Mouse (Mus musculus) MEL (cell line): ENCODE data around the gene Eif4e2. TPM values are rescaled to one million over a fixed set of nuclear protein-coding genes. Genes with fewer than 3 reads are reported as not detected.

ENCODE experiments used
- DNase-seq: peaks from one replicate; pipeline ENCODE4 v3.0.0; 2011; ENCODE audit warnings: low read depth, low spot score
- H3K27ac ChIP-seq: 2 replicates; pipeline ENCODE4 v1.5.1; 2012; ENCODE audit warnings: low read depth, mild to moderate bottlenecking, control low read depth, low read length, moderate library complexity; ENCODE audit not compliant: control insufficient read depth
- H3K27me3 ChIP-seq, 2 experiments: fragments of 150-350 bp in 1 of 2; sonication (generic) in 1 of 2; 2 replicates each; pipeline ENCODE4 v1.6.1; 2012; ENCODE audit warnings: low read length in 2 of 2, mild to moderate bottlenecking in 2 of 2, improper control_type of control experiment in 1 of 2, moderate library complexity in 1 of 2; ENCODE audit not compliant: insufficient read depth in 2 of 2, control insufficient read depth in 1 of 2
- H3K36me3 ChIP-seq, 2 experiments: 2 replicates each; pipeline ENCODE4 v1.6.1; 2012 to 2014; ENCODE audit warnings: low read length in 2 of 2, improper control_type of control experiment in 1 of 2, inconsistent platforms in 1 of 2, mild to moderate bottlenecking in 1 of 2; ENCODE audit not compliant: insufficient read depth in 2 of 2, control insufficient read depth in 1 of 2
- H3K4me1 ChIP-seq, 2 experiments: fragments of 150-350 bp in 1 of 2; sonication (generic) in 1 of 2; 2 replicates each; pipeline ENCODE4 v1.6.1; 2012; ENCODE audit warnings: low read length in 2 of 2, improper control_type of control experiment in 1 of 2, mild to moderate bottlenecking in 1 of 2; ENCODE audit not compliant: insufficient read depth in 2 of 2, control insufficient read depth in 1 of 2
- H3K4me3 ChIP-seq, 2 experiments: fragments of 150-350 bp in 1 of 2; sonication (generic) in 1 of 2; 2 replicates each; pipeline ENCODE4 v1.5.1; 2012; ENCODE audit warnings: low read depth in 2 of 2, low read length in 2 of 2, mild to moderate bottlenecking in 2 of 2, moderate library complexity in 2 of 2, control low read depth in 1 of 2, improper control_type of control experiment in 1 of 2; ENCODE audit not compliant: control insufficient read depth in 1 of 2, insufficient read depth in 1 of 2
- H3K79me2 ChIP-seq: 2 replicates; pipeline ENCODE4 v1.6.1; 2012; ENCODE audit warnings: mild to moderate bottlenecking, low read length, moderate library complexity; ENCODE audit not compliant: control insufficient read depth, poor library complexity, insufficient read depth
- H3K9ac ChIP-seq: 2 replicates; pipeline ENCODE4 v1.6.1; 2012; ENCODE audit warnings: low read depth, mild to moderate bottlenecking, control low read depth, low read length, moderate library complexity; ENCODE audit not compliant: control insufficient read depth, poor library complexity, severe bottlenecking
- H3K9me3 ChIP-seq: fragments of 150-350 bp; sonication (generic); replicated peaks from 2 replicates; pipeline ENCODE4 v1.6.1; 2012; ENCODE audit warnings: mild to moderate bottlenecking, low read length, improper control_type of control experiment, moderate library complexity; ENCODE audit not compliant: insufficient read depth
- CHD1 ChIP-seq: IDR thresholded peaks from 2 replicates; pipeline ENCODE4 v1.6.1; 2012; ENCODE audit warnings: low read depth, mild to moderate bottlenecking, inconsistent platforms, low read length, improper control_type of control experiment
- CTCF ChIP-seq, 3 experiments: IDR thresholded peaks in 2 of 3; conservative IDR thresholded peaks in 1 of 3; 2 replicates each; pipeline ENCODE4 v1.5.1; 2011 to 2012; ENCODE audit warnings: low read length in 3 of 3, low read depth in 2 of 3, mild to moderate bottlenecking in 2 of 3, improper control_type of control experiment in 1 of 3, inconsistent platforms in 1 of 3, mixed read lengths in 1 of 3, moderate library complexity in 1 of 3; ENCODE audit not compliant: control insufficient read depth in 1 of 3, insufficient read depth in 1 of 3, poor library complexity in 1 of 3, severe bottlenecking in 1 of 3
- ELF1 ChIP-seq: IDR thresholded peaks from 2 replicates; pipeline ENCODE4 v1.6.1; 2014; ENCODE audit warnings: low read depth, mild to moderate bottlenecking, inconsistent platforms, low read length, improper control_type of control experiment, moderate library complexity
- EP300 ChIP-seq, 2 experiments: IDR thresholded peaks; 2 replicates each; pipeline ENCODE4 v1.6.1; 2011; ENCODE audit warnings: improper control_type of control experiment in 2 of 2, low read length in 2 of 2, low read depth in 1 of 2, mild to moderate bottlenecking in 1 of 2
- GATA1 ChIP-seq: IDR thresholded peaks from 2 replicates; pipeline ENCODE4 v1.6.1; 2011; ENCODE audit warnings: low read depth, low read length, improper control_type of control experiment
- HCFC1 ChIP-seq: IDR thresholded peaks from 2 replicates; pipeline ENCODE4 v1.6.1; 2012; ENCODE audit warnings: low read depth, mild to moderate bottlenecking, inconsistent platforms, low read length, improper control_type of control experiment, moderate library complexity
- KAT2A ChIP-seq: conservative IDR thresholded peaks from 2 replicates; pipeline ENCODE4 v1.6.1; 2012; ENCODE audit warnings: low read depth, low read length, improper control_type of control experiment, inconsistent platforms
- MAFK ChIP-seq: IDR thresholded peaks from 2 replicates; pipeline ENCODE4 v1.6.1; 2011; ENCODE audit warnings: low read depth, mild to moderate bottlenecking, low read length, improper control_type of control experiment, borderline replicate concordance
- MAZ ChIP-seq: IDR thresholded peaks from 2 replicates; pipeline ENCODE4 v1.6.1; 2012; ENCODE audit warnings: low read depth, mild to moderate bottlenecking, inconsistent platforms, low read length, improper control_type of control experiment
- MEF2A ChIP-seq: IDR thresholded peaks from 2 replicates; pipeline ENCODE4 v1.6.1; 2014; ENCODE audit warnings: low read depth, mild to moderate bottlenecking, inconsistent platforms, low read length, improper control_type of control experiment; ENCODE audit not compliant: poor library complexity, insufficient replicate concordance, severe bottlenecking; ENCODE audit errors: extremely low read depth
- MXI1 ChIP-seq: IDR thresholded peaks from 2 replicates; pipeline ENCODE4 v1.6.1; 2011; ENCODE audit warnings: mild to moderate bottlenecking, low read depth, low read length, improper control_type of control experiment
- MYB ChIP-seq: IDR thresholded peaks from 2 replicates; pipeline ENCODE4 v1.6.1; 2011; ENCODE audit warnings: mild to moderate bottlenecking, low read depth, low read length, improper control_type of control experiment
- MYC ChIP-seq: IDR thresholded peaks from 2 replicates; pipeline ENCODE4 v1.6.1; 2011; ENCODE audit warnings: low read depth, mild to moderate bottlenecking, low read length, improper control_type of control experiment, moderate library complexity
- NELFE ChIP-seq: IDR thresholded peaks from 2 replicates; pipeline ENCODE4 v1.6.1; 2011; ENCODE audit warnings: low read depth, low read length, improper control_type of control experiment
- NRF1 ChIP-seq: IDR thresholded peaks from 2 replicates; pipeline ENCODE4 v1.6.1; 2014; ENCODE audit warnings: low read depth, mild to moderate bottlenecking, inconsistent platforms, low read length, improper control_type of control experiment, moderate library complexity; ENCODE audit not compliant: poor library complexity, insufficient read depth, severe bottlenecking
- RAD21 ChIP-seq: IDR thresholded peaks from 2 replicates; pipeline ENCODE4 v1.6.1; 2011; ENCODE audit warnings: mild to moderate bottlenecking, low read depth, low read length, improper control_type of control experiment
- RCOR1 ChIP-seq: IDR thresholded peaks from 2 replicates; pipeline ENCODE4 v1.6.1; 2012; ENCODE audit warnings: low read depth, mild to moderate bottlenecking, inconsistent platforms, low read length, improper control_type of control experiment
- SMC3 ChIP-seq: IDR thresholded peaks from 2 replicates; pipeline ENCODE4 v1.6.1; 2011; ENCODE audit warnings: low read depth, low read length, improper control_type of control experiment
- TAL1 ChIP-seq: IDR thresholded peaks from 2 replicates; pipeline ENCODE4 v1.6.1; 2012; ENCODE audit warnings: mild to moderate bottlenecking, inconsistent platforms, low read length, moderate library complexity, mixed read lengths
- TBP ChIP-seq: IDR thresholded peaks from 2 replicates; pipeline ENCODE4 v1.8.0; 2011; ENCODE audit warnings: low read depth, low read length, improper control_type of control experiment
- UBTF ChIP-seq: IDR thresholded peaks from 2 replicates; pipeline ENCODE4 v1.6.1; 2012; ENCODE audit warnings: low read depth, mild to moderate bottlenecking, inconsistent platforms, low read length, improper control_type of control experiment, moderate library complexity, borderline replicate concordance; ENCODE audit not compliant: insufficient read depth
- USF1 ChIP-seq: IDR thresholded peaks from 2 replicates; pipeline ENCODE4 v1.6.1; 2014; ENCODE audit warnings: low read depth, mild to moderate bottlenecking, inconsistent platforms, low read length, improper control_type of control experiment, moderate library complexity
- USF2 ChIP-seq, 2 experiments: IDR thresholded peaks; 2 replicates each; pipeline ENCODE4 v1.6.1; 2011 to 2012; ENCODE audit warnings: improper control_type of control experiment in 2 of 2, low read length in 2 of 2, borderline replicate concordance in 1 of 2, inconsistent platforms in 1 of 2, low read depth in 1 of 2, mild to moderate bottlenecking in 1 of 2; ENCODE audit not compliant: insufficient read depth in 1 of 2
- ZC3H11A ChIP-seq: IDR thresholded peaks from 2 replicates; pipeline ENCODE4 v1.6.1; 2012; ENCODE audit warnings: low read depth, mild to moderate bottlenecking, inconsistent platforms, low read length, improper control_type of control experiment
- ZKSCAN1 ChIP-seq: IDR thresholded peaks from 2 replicates; pipeline ENCODE4 v1.6.1; 2012; ENCODE audit warnings: low read depth, mild to moderate bottlenecking, inconsistent platforms, low read length, improper control_type of control experiment, moderate library complexity
- ZMIZ1 ChIP-seq: IDR thresholded peaks from 2 replicates; pipeline ENCODE4 v1.6.1; 2012; ENCODE audit warnings: low read depth, mild to moderate bottlenecking, inconsistent platforms, low read length, improper control_type of control experiment, moderate library complexity
- ZNF384 ChIP-seq: IDR thresholded peaks from 2 replicates; pipeline ENCODE4 v1.6.1; 2012; ENCODE audit warnings: low read depth, mild to moderate bottlenecking, inconsistent platforms, low read length, improper control_type of control experiment
- polyA plus RNA-seq, 2 experiments: library from polyadenylated mRNA; stranded (reverse) in 1 of 2; unstranded in 1 of 2; fragments of >175 nt in 1 of 2; fragments of >200 nt in 1 of 2; gene quantifications; 2 replicates each; pipeline versions ENCODE4 v1.2.1 to v1.2.4; 2012; ENCODE audit warnings: low replicate concordance in 2 of 2, low read depth in 1 of 2; ENCODE audit not compliant: insufficient read length in 2 of 2, insufficient read depth in 1 of 2, missing spikeins in 1 of 2
- total RNA-seq: library from RNA; depleted of rRNA; stranded (reverse); fragments of 300-350 nt; gene quantifications from 2 replicates; pipeline ENCODE4 v1.2.3, GENCODE M21; 2012

The Eif4e2 gene
- total and polyA plus RNA-seq, 3 experiments, result 132 to 220 (median 165) TPM

DNA sequence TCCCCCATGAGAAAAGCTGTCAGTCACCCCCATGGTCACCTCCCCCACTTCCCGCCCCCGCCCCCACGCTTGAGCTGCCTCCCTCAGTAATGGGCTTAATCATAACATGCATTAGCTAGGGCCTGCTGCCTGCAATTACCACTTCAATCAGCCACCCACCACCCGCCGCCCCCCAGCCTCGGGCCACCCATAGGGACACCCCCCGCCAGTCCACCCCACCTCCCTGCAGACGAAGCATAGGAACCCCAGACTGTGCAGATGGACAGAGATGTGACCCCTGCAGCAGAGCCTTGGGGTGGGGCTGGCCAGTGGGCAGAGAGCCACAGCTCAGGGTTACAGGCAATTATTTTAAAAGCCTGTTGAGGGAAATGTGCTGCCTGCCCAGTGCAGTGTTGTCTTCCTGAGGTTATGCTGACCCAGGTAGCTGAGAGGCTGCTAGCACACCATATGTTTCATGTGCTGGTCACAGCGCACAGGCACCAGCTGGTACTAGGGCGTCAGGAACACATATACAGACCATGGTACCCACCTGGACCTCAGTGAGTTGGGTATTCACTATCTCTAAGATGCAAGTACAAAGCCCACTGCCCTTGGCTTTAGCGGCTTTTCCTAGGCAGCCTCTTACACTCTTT, 49.4 kb upstream of the Eif4e2 start:
- peaks cover 2 to 4% of the 10 kb centered on the region in 2 experiments; a peak in 2 of 4 replicates for H3K27me3 ChIP-seq
- H3K36me3 ChIP-seq, result no peaks in the 10 kb centered on the region
- no peaks in the 10 kb centered on the region for H3K4me1 ChIP-seq
- no peak overlapping the region for H3K9ac ChIP-seq
- no peak overlapping the region for H3K27ac ChIP-seq
- no peak for DNase-seq
- no peak overlapping the region for H3K4me3 ChIP-seq
- H3K9me3 ChIP-seq, result no peaks in the 10 kb centered on the region
- no peaks in the 10 kb centered on the region for H3K79me2 ChIP-seq
- TF ChIP-seq RCOR1 (no peak), ZMIZ1 (no peak), SMC3 (no peak), ZC3H11A (no peak), USF2 (IDR thresholded peaks at IDR 0.05; ENCODE audit: borderline replicate concordance in 1 of 2, insufficient read depth in 1 of 2, low read depth in 1 of 2, low read length in 2 of 2) (no peak), KAT2A (no peak), HCFC1 (no peak), MAZ (no peak), MXI1 (no peak), TBP (no peak), RAD21 (no peak), NRF1 (no peak), MEF2A (no peak), NELFE (no peak)

DNA sequence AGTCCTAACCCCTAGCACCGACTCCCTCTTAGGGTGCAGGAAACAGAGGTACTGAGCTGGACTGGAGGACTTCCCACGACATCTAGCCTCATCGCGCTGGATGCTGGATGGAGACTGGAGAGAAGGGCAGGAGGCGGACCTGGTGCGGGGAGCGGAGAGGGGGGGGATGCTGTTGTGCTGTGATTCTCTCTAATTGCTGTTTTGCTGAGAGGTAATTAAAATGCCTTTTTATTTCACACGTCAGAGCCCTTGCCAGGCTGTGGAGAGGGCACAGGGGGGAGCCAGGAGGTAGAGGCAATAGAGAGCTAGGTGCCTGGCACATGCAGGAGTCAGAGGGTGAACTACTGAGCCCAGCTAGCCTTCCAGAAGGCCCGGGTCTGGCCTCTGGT, 48.9 kb upstream of the Eif4e2 start:
- Histone ChIP-seq H3K79me2 (no peaks in the 10 kb centered on the region), H3K9ac (no peak overlapping the region), H3K36me3 (no peaks in the 10 kb centered on the region), H3K9me3 (no peaks in the 10 kb centered on the region), H3K27me3 (peaks cover 2 to 4% of the 10 kb centered on the region in 2 experiments; a peak in 2 of 4 replicates), H3K4me1 (no peaks in the 10 kb centered on the region), H3K4me3 (no peak overlapping the region), H3K27ac (no peak overlapping the region)
- no peak for DNase-seq
- TF ChIP-seq MYC (no peak), UBTF (no peak), USF2 (IDR thresholded peaks at IDR 0.05; ENCODE audit: borderline replicate concordance in 1 of 2, insufficient read depth in 1 of 2, low read depth in 1 of 2, low read length in 2 of 2) (no peak), ELF1 (no peak), CTCF (IDR thresholded peaks at IDR 0.05 in 2 of 3, conservative IDR thresholded peaks at IDR 0.05 in 1 of 3; ENCODE audit: control insufficient read depth in 1 of 3, insufficient read depth in 1 of 3, low read depth in 2 of 3, low read length in 3 of 3, poor library complexity in 1 of 3, severe bottlenecking in 1 of 3) (no peak), MYB (no peak), USF1 (no peak), TAL1 (no peak), EP300 (IDR thresholded peaks at IDR 0.05; ENCODE audit: low read depth in 1 of 2, low read length in 2 of 2) (no peak), MXI1 (no peak), ZNF384 (no peak), CHD1 (no peak), MEF2A (no peak), MAFK (no peak), SMC3 (no peak), GATA1 (no peak), ZMIZ1 (no peak), ZKSCAN1 (no peak)
